Mouse (Mus musculus): ENCODE data around the gene Tcf7.

The Tcf7 gene

GRCm38 (mm10) chr11:52267271-52267670, 15.5 kb downstream of the Tcf7 start:
- DNase-seq (ENCODE audit: low spot score), result no peak

DNA sequence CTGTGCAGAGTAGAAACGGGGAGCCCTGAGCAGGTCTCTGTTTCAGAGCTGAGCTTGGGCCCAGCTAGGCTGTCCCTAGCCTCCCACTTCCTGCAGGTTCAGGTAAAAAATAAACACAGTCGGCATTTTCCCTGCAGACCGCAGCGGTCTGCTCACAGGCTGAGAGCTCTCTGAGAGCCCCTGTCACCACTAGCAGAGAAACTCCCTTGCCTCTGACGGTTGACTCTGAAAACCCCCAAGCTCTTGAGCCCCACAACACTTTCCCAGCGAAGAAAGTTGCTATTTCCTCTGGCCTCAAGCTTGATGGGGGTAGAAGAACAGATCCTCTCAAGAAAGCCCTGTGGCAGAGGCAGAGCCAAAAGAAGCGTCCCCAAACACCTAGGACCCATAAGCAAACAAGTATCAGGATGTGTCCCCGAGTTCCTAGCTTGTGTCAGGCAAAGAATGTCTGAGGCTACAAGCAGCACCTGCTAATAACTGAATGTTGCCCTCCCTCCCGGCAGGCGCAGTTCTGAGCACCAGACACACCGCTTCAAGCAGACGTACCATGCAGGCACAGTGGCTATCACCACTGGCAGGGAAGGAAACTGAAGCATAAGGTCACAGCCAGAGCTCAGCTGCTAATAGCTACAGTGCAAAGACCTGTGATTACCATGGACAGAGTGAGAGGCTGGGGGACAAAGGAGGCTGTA, 17.1 kb downstream of the Tcf7 start:
- no peak for DNase-seq (ENCODE audit: low spot score)

- no peak for DNase-seq (ENCODE audit: low spot score)
These were observed 17.9 kb downstream of the Tcf7 start for GRCm38 (mm10) chr11:52264871-52265270.

GRCm38 (mm10) chr11:52262338-52262737, 20.5 kb downstream of the Tcf7 start:
- DNase-seq (ENCODE audit: low spot score), result no peak

- DNase-seq (ENCODE audit: low spot score), result peak; percentile 18
These were observed 20.9 kb downstream of the Tcf7 start for GRCm38 (mm10) chr11:52261937-52262336.

GRCm38 (mm10) chr11:52260878-52261277, 21.9 kb downstream of the Tcf7 start:
- no peak for DNase-seq (ENCODE audit: low spot score)

GRCm38 (mm10) chr11:52258711-52259110, 24.1 kb downstream of the Tcf7 start:
- DNase-seq (ENCODE audit: low spot score), result no peak

DNA sequence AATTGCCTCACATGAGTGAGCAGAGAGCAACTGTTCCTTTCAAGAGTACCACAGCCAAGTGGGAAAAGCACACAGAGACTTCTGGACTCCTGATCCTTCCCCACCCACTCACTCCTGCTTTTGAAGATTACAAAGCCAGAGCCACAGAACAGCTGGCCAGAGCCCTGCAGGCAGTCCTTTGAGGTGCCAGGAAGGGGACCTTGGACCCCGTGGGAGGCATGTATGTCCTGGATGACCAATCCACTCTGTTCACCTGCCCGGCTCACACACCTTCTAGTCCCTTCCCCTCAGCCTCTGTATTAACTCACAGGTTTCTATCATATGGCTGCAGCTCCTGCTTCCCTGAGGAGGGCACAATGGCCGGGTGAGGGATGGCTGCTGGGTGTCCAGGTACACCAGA, 25.4 kb downstream of the Tcf7 start:
- no peak for DNase-seq (ENCODE audit: low spot score)

DNA sequence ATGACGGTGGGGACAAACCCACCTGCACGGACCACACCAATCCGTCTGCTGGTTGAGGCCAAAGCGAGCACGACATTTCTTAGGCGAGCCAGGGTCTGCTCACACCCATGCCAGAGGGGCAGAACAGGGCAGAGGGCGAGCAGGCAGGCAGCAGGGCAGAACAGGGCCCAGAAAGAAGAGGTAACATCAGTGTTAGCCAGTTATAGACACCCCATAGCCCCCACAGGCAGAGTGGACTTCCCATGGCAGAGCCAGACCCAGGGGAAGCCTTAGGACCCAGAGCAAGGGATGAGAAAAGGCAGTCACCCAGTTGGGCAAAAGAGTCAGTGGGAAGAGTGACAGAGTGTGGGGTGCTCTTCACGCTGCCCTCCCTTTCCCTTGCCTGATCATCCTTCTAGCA, 27.7 kb downstream of the Tcf7 start:
- no peak for DNase-seq (ENCODE audit: low spot score)

- peak; percentile 48 for DNase-seq (ENCODE audit: low spot score)
These were observed 29.0 kb downstream of the Tcf7 start for GRCm38 (mm10) chr11:52253674-52254375.

DNA sequence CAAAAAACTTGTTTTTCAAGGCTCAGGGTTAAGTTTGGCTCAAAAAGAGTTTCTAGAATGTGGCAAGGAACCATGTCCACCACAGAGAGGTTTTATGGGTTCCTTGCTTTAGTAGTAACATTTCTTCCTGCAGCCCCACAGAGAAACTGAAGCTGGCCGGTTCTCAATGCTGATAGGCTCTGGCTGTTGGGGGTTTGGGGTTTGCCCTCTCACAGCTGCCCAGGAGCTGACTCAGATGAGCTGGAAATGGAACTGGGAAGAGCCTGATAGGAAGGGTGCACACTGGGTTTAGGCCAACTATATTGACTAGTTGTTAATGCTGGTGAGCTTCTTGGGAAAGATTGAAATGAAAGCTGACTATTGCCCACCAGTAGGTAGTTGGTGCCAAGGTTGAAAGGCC, 30.1 kb downstream of the Tcf7 start:
- DNase-seq (ENCODE audit: low spot score), result no peak

DNA sequence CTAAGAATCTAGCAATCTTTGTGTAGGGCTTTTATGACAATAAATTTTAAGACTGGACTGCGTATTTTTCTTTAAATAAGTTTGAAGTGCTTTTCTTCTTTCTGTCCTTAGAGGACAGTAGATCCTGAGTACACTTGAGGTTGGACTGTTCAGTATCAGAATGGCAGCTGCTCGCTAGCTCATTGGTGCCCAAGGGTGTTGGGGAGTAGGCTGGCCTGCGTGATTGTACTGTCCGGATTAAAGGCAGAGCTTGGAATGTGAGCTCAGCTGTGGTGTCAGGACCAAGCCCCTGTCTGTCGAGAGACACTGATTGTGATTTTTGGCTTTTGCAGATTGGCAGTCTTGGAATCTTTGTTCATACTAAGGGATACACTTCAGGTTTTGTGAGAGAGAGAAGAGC, 31.0 kb downstream of the Tcf7 start:
- no peak for DNase-seq (ENCODE audit: low spot score)

DNA sequence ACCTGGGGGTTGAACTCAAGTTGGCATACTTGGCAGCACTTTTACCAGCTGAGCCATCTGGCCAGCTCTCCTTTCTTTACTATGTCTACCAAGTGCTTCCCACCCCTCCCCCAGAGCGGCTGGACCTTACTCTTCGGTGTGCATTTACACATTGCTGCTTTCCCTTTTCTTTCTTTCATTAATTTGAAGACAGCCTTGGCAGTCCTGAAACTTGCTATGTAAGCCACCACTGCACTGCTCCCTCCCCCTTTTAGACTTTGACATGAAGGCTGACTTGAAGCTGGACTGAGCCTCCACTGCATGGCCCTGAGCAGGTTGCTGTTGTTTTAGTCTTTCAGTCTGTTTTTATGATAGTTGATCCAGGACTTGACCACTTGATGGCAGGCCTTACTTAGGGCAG, 33.4 kb downstream of the Tcf7 start:
- no peak for DNase-seq (ENCODE audit: low spot score)

- no peak for DNase-seq (ENCODE audit: low spot score)
These were observed 41.8 kb downstream of the Tcf7 start for GRCm38 (mm10) chr11:52240898-52241542.

- DNase-seq (ENCODE audit: low spot score), result no peak
These were observed 48.3 kb downstream of the Tcf7 start for GRCm38 (mm10) chr11:52234509-52234908.

DNA sequence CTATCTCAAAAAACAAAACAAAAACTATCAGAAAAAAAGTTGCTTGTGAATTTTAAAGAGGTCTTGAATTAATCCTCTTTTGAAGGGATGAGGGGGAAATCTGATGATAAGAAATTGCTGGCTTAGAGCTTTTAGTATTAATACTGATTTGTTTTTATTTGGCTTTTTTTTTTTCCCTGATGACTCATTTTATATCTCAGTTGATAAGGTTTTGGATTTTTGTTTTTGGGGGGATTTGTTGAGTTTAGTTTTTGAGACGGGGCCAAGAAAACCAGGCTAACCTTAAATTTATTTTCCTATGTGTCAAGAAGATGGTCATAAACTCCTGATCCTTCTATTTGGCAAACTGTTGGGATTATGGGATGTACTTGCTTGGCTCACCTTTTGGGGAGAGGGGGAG, 48.9 kb downstream of the Tcf7 start:
- DNase-seq (ENCODE audit: low spot score), result no peak

DNA sequence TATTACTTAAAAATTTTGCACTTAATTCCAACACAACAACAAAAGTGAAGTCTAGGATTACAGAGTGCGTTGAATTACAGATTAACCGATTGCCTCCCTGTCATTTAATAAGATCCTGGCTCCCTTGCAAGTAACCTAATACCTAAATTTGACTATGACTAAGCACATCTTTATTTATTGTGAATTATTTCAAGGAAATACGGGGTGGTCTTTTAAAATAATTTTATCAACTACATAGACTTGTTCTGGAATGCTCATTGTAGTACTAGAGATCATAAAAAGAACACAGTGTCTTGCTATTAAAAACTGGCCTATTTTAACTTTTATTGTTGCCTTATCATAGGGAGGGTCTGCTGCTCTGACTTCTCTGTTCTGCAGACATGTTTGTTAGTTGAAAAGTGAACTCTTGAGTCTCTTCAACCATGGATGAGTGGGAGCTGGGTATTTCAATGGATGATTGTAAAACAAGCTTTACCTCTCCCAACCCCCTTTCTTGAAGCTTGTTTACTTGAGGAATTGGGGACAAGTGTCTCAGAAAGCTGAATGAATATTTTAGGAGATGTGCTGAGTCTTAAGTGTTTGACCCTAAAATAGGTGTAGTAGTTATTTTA, 49.7 kb downstream of the Tcf7 start:
- DNase-seq (ENCODE audit: low spot score), result no peak

- DNase-seq (ENCODE audit: low spot score), result peak; percentile 87
These were observed 50.9 kb downstream of the Tcf7 start, which contains the start of gene Skp1a for GRCm38 (mm10) chr11:52231606-52232541. Gene Skp1a (plus strand): TSS chr11:52231995.

DNA sequence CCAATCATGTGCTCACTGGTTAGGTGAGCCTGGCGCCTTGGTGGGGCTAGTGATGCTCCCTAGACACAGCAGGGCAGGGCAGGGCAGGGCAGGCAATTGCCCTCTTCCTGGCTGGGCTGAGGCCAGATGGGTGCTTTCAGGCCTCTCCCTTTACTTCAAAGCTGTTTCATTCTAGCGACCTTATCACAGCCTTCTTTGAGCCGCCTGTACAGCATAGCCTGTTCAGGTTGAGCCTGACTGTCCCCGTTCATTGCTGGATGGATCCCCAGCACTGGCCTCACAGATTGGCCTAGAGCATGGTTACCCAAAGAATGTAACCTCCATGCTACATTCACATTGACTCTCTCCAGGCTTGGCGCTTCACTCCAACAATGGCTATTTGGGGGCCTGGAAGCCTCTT, 52.1 kb downstream of the Tcf7 start:
- no peak for DNase-seq (ENCODE audit: low spot score)

GRCm38 (mm10) chr11:52228722-52229448, 53.9 kb downstream of the Tcf7 start:
- DNase-seq (ENCODE audit: low spot score), result no peak
